Mouse (Mus musculus) olfactory bulb, adult 2 months (tissue): Measurements from ENCODE around the gene Plekhg1. TPM values are rescaled to one million over a fixed set of nuclear protein-coding genes. Genes with fewer than 3 reads are reported as not detected.

Experiments
- H3K27ac ChIP-seq: fragments of 200-500 bp; 2 replicates; pipeline ENCODE4 v1.5.1; 2012; ENCODE audit warnings: low read depth, low read length; ENCODE audit not compliant: insufficient read depth
- H3K4me1 ChIP-seq: fragments of 200-500 bp; 2 replicates; pipeline ENCODE4 v1.6.1; 2012; ENCODE audit warnings: low read length; ENCODE audit not compliant: control insufficient read depth, insufficient read depth
- H3K4me3 ChIP-seq: fragments of 200-500 bp; 2 replicates; pipeline ENCODE4 v1.5.1; 2012; ENCODE audit warnings: mild to moderate bottlenecking, low read depth, low read length, moderate library complexity; ENCODE audit not compliant: insufficient read depth
- CTCF ChIP-seq: fragments of 200-500 bp; IDR thresholded peaks from 2 replicates; pipeline ENCODE4 v1.5.1; 2012; ENCODE audit warnings: low read depth, mild to moderate bottlenecking, low read length, moderate library complexity; ENCODE audit not compliant: insufficient read depth
- POLR2A ChIP-seq: fragments of 200-500 bp; IDR thresholded peaks from 2 replicates; pipeline ENCODE4 v1.6.1; 2012; ENCODE audit warnings: mild to moderate bottlenecking, low read depth, low read length, moderate library complexity; ENCODE audit not compliant: insufficient read depth
- WGBS: fragments of 180-500 bp; shearing (Covaris S2); methylation state at CpG from one replicate; pipeline ENCODE4 v1.1.7; 2018; 5-methylcytosine and 5-hydroxymethylcytosine counted together
- polyA plus RNA-seq: library from polyadenylated mRNA; stranded (reverse); fragments of >200 nt; gene quantifications from 2 replicates; pipeline ENCODE4 v1.2.4, GENCODE M21; 2012; ENCODE audit warnings: low replicate concordance; ENCODE audit not compliant: missing spikeins, insufficient read depth, insufficient read length

Gene Plekhg1
- polyA plus RNA-seq, 1 experiment: not detected

GRCm38 (mm10) chr10:3857912-3858311 lies 117.7 kb downstream of the Plekhg1 start:
- Histone ChIP-seq H3K27ac (no peak overlapping the region), H3K4me1 (peaks cover 5% of the 10 kb centered on the region), H3K4me3 (no peak overlapping the region)
- whole genome bisulfite sequencing: 54% methylated on average over 5 of the region's 5 CpGs
- TF ChIP-seq CTCF (no peak), POLR2A (no peak)

- WGBS: 77% methylated on average over 4 of the region's 4 CpGs
- H3K4me3 ChIP-seq: no peak overlapping the region
- H3K27ac ChIP-seq: no peak overlapping the region
- peaks cover 5% of the 10 kb centered on the region for H3K4me1 ChIP-seq
- TF ChIP-seq CTCF (no peak), POLR2A (no peak)
These were observed 118.3 kb downstream of the Plekhg1 start for GRCm38 (mm10) chr10:3858437-3858836.

DNA sequence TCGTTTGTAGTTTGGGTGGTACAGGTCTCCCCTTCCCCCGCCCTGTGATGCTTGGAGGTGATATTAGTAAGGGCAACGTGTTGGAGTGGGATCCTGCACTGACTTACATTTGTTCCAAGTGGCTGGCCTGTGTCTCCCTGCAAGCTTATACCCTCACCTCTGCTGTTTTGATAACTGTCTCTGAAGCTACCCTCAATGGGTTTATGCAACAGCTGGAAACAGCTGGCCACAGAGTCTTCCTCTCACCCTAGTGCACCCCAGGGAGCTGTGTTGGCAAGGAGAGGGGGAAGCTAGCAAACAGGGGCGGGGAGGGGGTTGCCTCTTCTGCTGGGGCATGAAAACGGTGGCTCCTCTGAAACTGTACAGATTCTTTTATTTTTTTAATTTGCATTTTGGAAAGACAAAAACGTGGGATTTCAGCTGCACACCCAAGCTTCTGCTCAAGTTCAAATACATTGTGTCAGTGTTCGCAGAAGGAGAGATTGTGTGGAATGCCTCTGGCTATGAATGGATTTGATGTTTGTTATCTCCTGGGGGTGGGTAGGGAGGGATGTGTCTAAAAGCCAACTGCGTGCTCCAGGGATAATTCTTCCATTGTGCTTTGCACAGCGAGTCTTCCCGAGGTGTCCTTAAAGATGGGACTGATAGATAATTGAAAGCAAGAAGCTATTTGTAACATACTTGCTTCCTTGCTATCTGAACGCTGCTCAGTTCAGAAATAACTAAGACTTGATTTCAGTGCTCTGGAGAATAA lies 119.0 kb downstream of the Plekhg1 start:
- WGBS: 55% methylated on average over 11 of the region's 11 CpGs
- Histone ChIP-seq H3K27ac (no peak overlapping the region), H3K4me3 (no peak overlapping the region), H3K4me1 (peaks cover 8% of the 10 kb centered on the region)
- TF ChIP-seq POLR2A (no peak), CTCF (no peak)

DNA sequence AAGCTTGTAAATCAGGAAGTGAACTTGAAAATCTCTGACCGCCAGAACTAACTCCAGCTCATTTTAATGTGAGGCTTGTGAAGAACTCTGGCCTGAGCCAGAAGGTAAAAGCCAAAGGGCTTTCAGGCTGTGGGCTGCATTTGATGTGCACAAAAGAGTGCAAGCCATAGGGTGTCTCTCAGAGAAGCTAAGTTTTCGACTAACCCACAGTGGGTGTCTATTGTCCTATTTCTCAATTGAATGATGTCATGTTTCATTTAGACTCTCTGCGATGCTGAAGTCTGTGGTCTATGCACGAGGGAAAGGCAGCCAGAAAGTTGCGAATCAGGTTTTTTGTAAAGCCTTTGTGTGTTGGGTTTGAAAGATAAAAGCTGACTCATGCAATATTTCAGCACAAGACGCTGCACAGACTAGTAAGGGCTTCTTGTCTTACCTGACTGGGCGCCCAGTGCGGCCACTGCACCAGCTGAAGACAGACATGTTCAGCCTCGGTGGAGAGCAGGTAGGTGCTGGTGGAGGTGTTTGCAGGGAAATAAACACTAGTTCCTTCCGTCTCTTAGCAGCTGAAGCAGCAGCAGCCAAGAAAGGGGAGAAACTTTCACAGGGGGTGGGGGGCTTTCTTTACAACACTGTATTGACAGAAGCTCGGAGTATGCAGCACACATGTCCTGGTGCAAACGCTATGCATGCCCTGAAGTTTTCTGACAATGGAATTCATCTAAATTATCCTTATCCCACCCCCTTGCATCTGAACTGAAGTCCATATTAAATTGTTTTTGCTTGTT lies 123.4 kb downstream of the Plekhg1 start:
- Histone ChIP-seq H3K27ac (no peak overlapping the region), H3K4me1 (peaks cover 3% of the 10 kb centered on the region), H3K4me3 (no peak overlapping the region)
- WGBS: 20% methylated on average over 12 of the region's 12 CpGs
- TF ChIP-seq POLR2A (no peak), CTCF (no peak)

DNA sequence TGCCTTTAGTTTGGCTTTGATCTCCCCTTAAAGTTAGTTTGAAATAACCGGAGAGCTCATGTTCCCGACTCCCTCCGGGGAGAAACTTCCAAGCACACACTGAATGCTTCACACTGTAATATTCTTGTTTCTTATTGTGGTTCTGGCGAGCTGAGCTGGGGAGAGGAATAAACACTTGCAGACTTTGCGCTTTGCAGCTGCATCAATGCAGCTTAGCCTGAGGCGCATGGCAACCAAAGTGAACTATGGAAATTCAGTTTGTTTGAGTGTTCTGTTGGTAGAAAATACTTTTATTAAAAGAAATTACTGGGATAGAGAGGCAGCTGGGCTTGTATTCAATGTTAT lies 124.0 kb downstream of the Plekhg1 start:
- no peak for TF ChIP-seq POLR2A
- TF ChIP-seq CTCF: no peak
- Histone ChIP-seq H3K4me1 (peaks cover 3% of the 10 kb centered on the region), H3K4me3 (no peak overlapping the region), H3K27ac (no peak overlapping the region)
- 14% methylated on average over 6 of the region's 6 CpGs for WGBS

DNA sequence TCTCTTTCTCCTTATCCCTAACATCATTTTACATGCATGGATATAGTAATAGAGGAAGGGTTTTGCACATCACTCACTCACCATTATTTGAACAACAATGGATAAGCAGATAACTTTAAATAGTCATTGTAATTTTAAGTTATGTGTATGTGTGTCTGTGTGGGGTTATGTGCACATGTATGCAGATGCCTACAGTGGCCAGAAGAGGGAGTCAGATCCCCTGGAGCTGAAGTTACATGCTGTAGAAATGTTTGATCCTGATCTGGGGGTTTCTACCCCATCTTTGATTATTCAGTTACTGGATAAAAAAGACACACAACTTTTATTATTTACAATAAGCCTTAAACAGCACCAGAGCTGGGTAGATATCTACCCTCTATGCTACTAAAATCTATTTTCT lies 127.1 kb downstream of the Plekhg1 start:
- Histone ChIP-seq H3K4me1 (peaks cover 3% of the 10 kb centered on the region), H3K4me3 (no peak overlapping the region), H3K27ac (no peak overlapping the region)
- TF ChIP-seq POLR2A: no peak
- TF ChIP-seq CTCF: no peak

- TF ChIP-seq POLR2A (no peak), CTCF (no peak)
- 85% methylated on average over 5 of the region's 5 CpGs for WGBS
- H3K27ac ChIP-seq: no peak overlapping the region
- no peaks in the 10 kb centered on the region for H3K4me1 ChIP-seq
- H3K4me3 ChIP-seq: no peak overlapping the region
These were observed 130.7 kb downstream of the Plekhg1 start for GRCm38 (mm10) chr10:3870828-3871227.

DNA sequence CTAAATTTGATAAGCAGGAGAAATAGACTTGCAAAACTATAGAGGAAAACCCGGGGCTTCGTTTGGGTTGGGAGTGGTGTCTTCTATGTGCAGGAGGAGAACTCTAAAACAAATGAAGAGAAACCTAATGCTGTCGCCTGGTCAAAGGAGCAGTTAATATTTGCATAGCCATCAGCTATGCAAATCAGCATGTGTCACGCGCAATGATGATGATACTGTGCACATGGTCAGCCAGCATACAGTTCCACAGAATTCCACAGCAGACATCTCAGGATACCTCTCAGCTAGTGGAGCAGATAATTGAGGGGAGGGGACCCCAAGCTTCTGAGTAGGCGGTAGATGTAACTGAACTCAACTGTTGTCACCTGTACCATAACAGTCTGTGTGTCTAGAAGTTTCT lies 133.3 kb downstream of the Plekhg1 start:
- Histone ChIP-seq H3K27ac (no peak overlapping the region), H3K4me1 (no peaks in the 10 kb centered on the region), H3K4me3 (no peak overlapping the region)
- TF ChIP-seq POLR2A: no peak
- 96% methylated on average over 6 of the region's 6 CpGs for WGBS

DNA sequence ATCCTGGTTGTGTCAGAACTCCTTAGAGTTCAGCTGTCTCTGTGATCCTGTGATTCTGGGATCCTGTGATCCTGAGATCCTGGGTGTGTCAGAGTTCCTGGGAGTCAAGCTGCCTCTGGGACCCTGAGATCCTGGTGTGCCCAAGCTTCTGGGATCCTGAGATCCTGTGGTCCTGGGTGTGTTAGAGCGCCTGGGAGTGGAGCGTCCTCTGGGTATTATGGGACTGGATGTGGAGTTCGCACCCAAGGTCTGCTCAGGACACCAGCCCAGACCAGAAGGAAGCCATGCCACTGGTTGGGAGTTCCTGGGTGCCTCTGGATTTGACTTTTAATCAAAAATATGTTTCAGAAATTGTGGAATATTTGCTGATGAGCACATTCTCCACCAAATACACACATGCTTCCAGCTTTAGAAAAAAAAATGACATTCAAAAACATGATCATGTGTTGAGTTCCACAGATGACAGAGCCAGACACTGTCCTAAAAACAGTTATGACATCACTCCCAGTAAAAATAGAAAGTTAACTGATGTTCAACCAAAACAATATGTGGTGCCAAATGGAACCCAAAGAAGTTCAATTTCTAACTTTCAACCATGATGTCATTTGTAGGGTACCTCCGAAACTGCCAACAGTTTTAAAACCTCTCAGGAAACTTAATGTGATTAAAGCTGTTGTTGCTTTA lies 137.8 kb downstream of the Plekhg1 start:
- Histone ChIP-seq H3K4me3 (no peak overlapping the region), H3K4me1 (no peaks in the 10 kb centered on the region), H3K27ac (no peak overlapping the region)
- WGBS: 93% methylated on average over 4 of the region's 4 CpGs
- TF ChIP-seq POLR2A (no peak), CTCF (no peak)
